21 mouse cellular contexts compared by ENCODE assay signal in the genomic region with DNA sequence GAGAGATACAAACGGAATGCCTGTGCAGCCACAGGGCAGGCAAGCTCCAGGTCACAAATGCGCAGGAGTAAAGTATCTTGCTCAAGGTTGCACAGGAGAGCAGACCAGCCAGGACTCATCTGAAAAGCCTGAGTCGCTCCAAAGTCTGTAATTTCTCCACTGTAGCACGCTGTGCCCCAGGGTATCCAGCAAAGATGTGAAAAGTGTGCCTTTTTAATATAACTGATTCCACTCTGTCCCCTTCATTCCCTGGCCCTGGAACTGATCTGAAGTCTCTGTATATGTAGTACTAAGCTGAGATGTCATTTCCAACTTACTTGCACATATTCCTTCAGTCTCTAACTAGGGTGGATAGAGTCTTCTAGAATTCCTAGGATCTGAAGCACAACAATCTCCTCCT. TPM values are rescaled to one million over a fixed set of nuclear protein-coding genes. Genes with fewer than 3 reads are reported as not detected.
A peak's percentile ranks its signal among the peaks of the same experiment; 100 is the strongest.
DNase-seq lines count a peak whose midpoint lies in the region; ATAC-seq lines count a peak whose summit lies in the region.
"Had no signal": no experiment of that assay in that cellular context is flagged by ENCODE, and none has a peak within 500 bp of the region (broad histone marks: within the 10 kb centered on the region; RNA-seq: fewer than 3 reads in every experiment).

No protein-coding gene starts in this region.

- peak; percentile 24 for DNase-seq in CD4-positive, CD25-positive, alpha-beta regulatory T cell, adult 2 months (ENCODE audit: low read depth, low spot score)
- peak; percentile 22 for DNase-seq in CD4-positive helper T cell, adult 2 months (ENCODE audit: low read depth, low spot score)
- peak; percentile 58 for DNase-seq in ZHBTc4 (ENCODE audit: low read depth, low spot score)
- DNase-seq in naive thymus-derived CD4-positive, alpha-beta T cell, adult 2 months (ENCODE audit: low read depth), result peak; percentile 18
- no peak for DNase-seq in thymus, postnatal 36 days
- no peak for DNase-seq in lung, postnatal 10 days
- no peak for DNase-seq in lung, adult 18-20 months
- DNase-seq: adrenal gland, postnatal 10 days; adrenal gland, postnatal 36 days; cerebellum, adult 18-20 months; cerebellum, adult 9-10 months; cerebellum, postnatal 14 days; gastrocnemius, postnatal 14 days; heart, adult 11 months; heart, postnatal 10 days; heart, postnatal 36 days had no signal

- ATAC-seq in CD4-positive, CD25-positive, alpha-beta regulatory T cell, adult 4 months, result no peak
- ATAC-seq: forebrain, embryonic 13.5 days; forebrain, embryonic 16.5 days; intestine, embryonic 15.5 days; Patski had no signal

RNA-seq across cellular contexts. Expression of gene Ltbp2, which starts 6.5 kb away (rescaled TPM):
- not detected for polyA plus RNA-seq in CD4-positive, CD25-positive, alpha-beta regulatory T cell, adult 4 months (2017; shearing (Covaris generic))
- polyA plus RNA-seq: forebrain, embryonic 13.5 days had no signal

Comparison
In these comparisons a context has a peak if more than half of its experiments do, and no peak if none do; other contexts are left out.
1. DNase-seq: peak in CD4-positive, CD25-positive, alpha-beta regulatory T cell, adult 2 months (single experiment), CD4-positive helper T cell, adult 2 months (single experiment), ZHBTc4 (single experiment) and naive thymus-derived CD4-positive, alpha-beta T cell, adult 2 months (single experiment); none in thymus, postnatal 36 days (0 of 2), lung, postnatal 10 days (single experiment) and lung, adult 18-20 months (0 of 2).